Mouse (Mus musculus): ENCODE results near the gene Pgls. TPM values are rescaled to one million over a fixed set of nuclear protein-coding genes. Genes with fewer than 3 reads are reported as not detected.

Gene Pgls
- polyA plus RNA-seq, 1 experiment from 2014 or later: 189 TPM

- H3K9ac ChIP-seq (replicated peaks; ENCODE audit: low read depth, low read length): no peak overlapping the region
- H3K27ac ChIP-seq (ENCODE audit: low read length): no peak overlapping the region
- H3K4me3 ChIP-seq (replicated peaks; ENCODE audit: low read length): no peak overlapping the region
- no peak for ATAC-seq
- 85% methylated on average over 9 of the region's 9 CpGs for WGBS
- H3K27me3 ChIP-seq (replicated peaks; ENCODE audit: control insufficient read depth, insufficient read depth, low read length): no peaks in the 10 kb centered on the region
- H3K4me2 ChIP-seq (ENCODE audit: low read length): no peak overlapping the region
- H3K36me3 ChIP-seq (ENCODE audit: control insufficient read depth, insufficient read depth): peaks cover 17% of the 10 kb centered on the region
- H3K9me3 ChIP-seq (ENCODE audit: control insufficient read depth, low read length): no peaks in the 10 kb centered on the region
- no peaks in the 10 kb centered on the region for H3K4me1 ChIP-seq (replicated peaks; ENCODE audit: control insufficient read depth, insufficient read depth, low read length)
Measured at GRCm38 (mm10) chr8:71645510-71645909, 53.5 kb downstream of the Pgls start.

Small RNA genes lying within 50 kb of the gene (microRNA-seq; reads per million reads assigned to microRNA genes)
- 2.3 reads per million, percentile 5 among the genes with 10 or more reads in this experiment for gene Mir6769b

Other genes with a start within 250 kb of the Pgls start
- gene Use1, start 225.3 kb upstream of the Pgls start, polyA plus RNA-seq (2015; fragmentation: Nextera tagmentation; extraction: Ambion mirVana): 100 and 115 TPM in 2 replicates
- 7.8 and 8.0 TPM in 2 replicates for gene Ocel1, start 220.9 kb upstream of the Pgls start, polyA plus RNA-seq (2015; fragmentation: Nextera tagmentation; extraction: Ambion mirVana)
- 11.8 and 13.2 TPM in 2 replicates for gene Nr2f6, start 210.2 kb upstream of the Pgls start, polyA plus RNA-seq (2015; fragmentation: Nextera tagmentation; extraction: Ambion mirVana)
- 6.1 and 6.9 TPM in 2 replicates for gene Ushbp1, start 196.4 kb upstream of the Pgls start, polyA plus RNA-seq (2015; fragmentation: Nextera tagmentation; extraction: Ambion mirVana)
- 103 and 105 TPM in 2 replicates for gene Babam1, start 195.3 kb upstream of the Pgls start, polyA plus RNA-seq (2015; fragmentation: Nextera tagmentation; extraction: Ambion mirVana)
- 12.3 and 18.9 TPM in 2 replicates for gene Ankle1, start 186.2 kb upstream of the Pgls start, polyA plus RNA-seq (2015; fragmentation: Nextera tagmentation; extraction: Ambion mirVana)
- 113 and 127 TPM in 2 replicates for gene Abhd8, start 128.5 kb upstream of the Pgls start, polyA plus RNA-seq (2015; fragmentation: Nextera tagmentation; extraction: Ambion mirVana)
- gene Mrpl34, start 127.2 kb upstream of the Pgls start, polyA plus RNA-seq (2015; fragmentation: Nextera tagmentation; extraction: Ambion mirVana): 173 and 178 TPM in 2 replicates
- 218 and 236 TPM in 2 replicates for gene Dda1, start 123.0 kb upstream of the Pgls start, polyA plus RNA-seq (2015; fragmentation: Nextera tagmentation; extraction: Ambion mirVana)
- gene Ano8, start 106.2 kb upstream of the Pgls start, polyA plus RNA-seq (2015; fragmentation: Nextera tagmentation; extraction: Ambion mirVana): 4.1 and 4.4 TPM in 2 replicates
- gene Gtpbp3, start 104.1 kb upstream of the Pgls start, polyA plus RNA-seq (2015; fragmentation: Nextera tagmentation; extraction: Ambion mirVana): 12.1 and 12.6 TPM in 2 replicates
- 3.5 and 4.4 TPM in 2 replicates for gene Plvap, start 80.4 kb upstream of the Pgls start, polyA plus RNA-seq (2015; fragmentation: Nextera tagmentation; extraction: Ambion mirVana)
- 0.26 TPM in 1 of 2 replicates, not detected in the other for gene Ccdc194, start 66.5 kb upstream of the Pgls start, polyA plus RNA-seq (2015; fragmentation: Nextera tagmentation; extraction: Ambion mirVana)
- gene Bst2, start 54.7 kb upstream of the Pgls start, polyA plus RNA-seq (2015; fragmentation: Nextera tagmentation; extraction: Ambion mirVana): 4.7 and 7.5 TPM in 2 replicates
- gene Mvb12a, start 49.3 kb upstream of the Pgls start, polyA plus RNA-seq (2015; fragmentation: Nextera tagmentation; extraction: Ambion mirVana): 52.8 and 65.3 TPM in 2 replicates
- 0.15 and 0.16 TPM in 2 replicates for gene Tmem221, start 33.3 kb upstream of the Pgls start, polyA plus RNA-seq (2015; fragmentation: Nextera tagmentation; extraction: Ambion mirVana)
- gene Nxnl1, start 25.6 kb upstream of the Pgls start, polyA plus RNA-seq (2015; fragmentation: Nextera tagmentation; extraction: Ambion mirVana): not detected in 2 replicates
- 74.6 and 75.9 TPM in 2 replicates for gene Slc27a1, start 23.3 kb upstream of the Pgls start, polyA plus RNA-seq (2015; fragmentation: Nextera tagmentation; extraction: Ambion mirVana)
- 6.2 and 8.4 TPM in 2 replicates for gene Fam129c, start 5.5 kb downstream of the Pgls start, polyA plus RNA-seq (2015; fragmentation: Nextera tagmentation; extraction: Ambion mirVana)
- 60.4 and 63.6 TPM in 2 replicates for gene Colgalt1, start 18.8 kb downstream of the Pgls start, polyA plus RNA-seq (2015; fragmentation: Nextera tagmentation; extraction: Ambion mirVana)
- 23.1 and 33.6 TPM in 2 replicates for gene Unc13a, start 79.6 kb downstream of the Pgls start, polyA plus RNA-seq (2015; fragmentation: Nextera tagmentation; extraction: Ambion mirVana)
- 3.4 and 4.1 TPM in 2 replicates for gene Jak3, start 84.1 kb downstream of the Pgls start, polyA plus RNA-seq (2015; fragmentation: Nextera tagmentation; extraction: Ambion mirVana)
- gene Insl3, start 97.0 kb downstream of the Pgls start, polyA plus RNA-seq (2015; fragmentation: Nextera tagmentation; extraction: Ambion mirVana): not detected in 2 replicates
- 0.58 and 0.68 TPM in 2 replicates for gene B3gnt3, start 109.6 kb downstream of the Pgls start, polyA plus RNA-seq (2015; fragmentation: Nextera tagmentation; extraction: Ambion mirVana)
- 72.4 and 100 TPM in 2 replicates for gene Fcho1, start 133.5 kb downstream of the Pgls start, polyA plus RNA-seq (2015; fragmentation: Nextera tagmentation; extraction: Ambion mirVana)